Mouse (Mus musculus): ENCODE results near the gene Hes3.

Gene Hes3

GRCm38 (mm10) chr4:152304685-152305084 is 13.2 kb upstream of the Hes3 start:
- DNase-seq = no peak

- DNase-seq = no peak
Measured at GRCm38 (mm10) chr4:152303172-152303571, 11.7 kb upstream of the Hes3 start.

GRCm38 (mm10) chr4:152302012-152302411 is 10.6 kb upstream of the Hes3 start:
- no peak for DNase-seq

- no peak for DNase-seq
Measured at GRCm38 (mm10) chr4:152300375-152300774, 8.9 kb upstream of the Hes3 start.

- DNase-seq = no peak
Measured at GRCm38 (mm10) chr4:152298836-152299235, 7.4 kb upstream of the Hes3 start.

- DNase-seq = peak; percentile 100
Measured at GRCm38 (mm10) chr4:152296874-152297861, 5.7 kb upstream of the Hes3 start, which contains the start of gene Icmt. TSS of gene Icmt (plus strand) at chr4:152297227.

GRCm38 (mm10) chr4:152296371-152296770 is 4.9 kb upstream of the Hes3 start:
- DNase-seq = peak; percentile 39

GRCm38 (mm10) chr4:152295916-152296315 is 4.5 kb upstream of the Hes3 start:
- DNase-seq = peak; percentile 43

GRCm38 (mm10) chr4:152294188-152294929 is 2.9 kb upstream of the Hes3 start:
- no peak for DNase-seq

- no peak for DNase-seq
Measured at GRCm38 (mm10) chr4:152292102-152292765, 772 bp upstream of the Hes3 start.

- no peak for DNase-seq
Measured at GRCm38 (mm10) chr4:152290991-152291390, 471 bp downstream of the Hes3 start.

GRCm38 (mm10) chr4:152290385-152290784 is 1.1 kb downstream of the Hes3 start:
- DNase-seq = no peak

- no peak for DNase-seq
Measured at GRCm38 (mm10) chr4:152288398-152288945, 3.0 kb downstream of the Hes3 start.

- DNase-seq = no peak
Measured at GRCm38 (mm10) chr4:152287317-152288120, 3.9 kb downstream of the Hes3 start.

GRCm38 (mm10) chr4:152286887-152287286 is 4.6 kb downstream of the Hes3 start:
- peak; percentile 88 for DNase-seq

GRCm38 (mm10) chr4:152286183-152286582 is 5.3 kb downstream of the Hes3 start:
- no peak for DNase-seq

- DNase-seq = peak; percentile 70
Measured at GRCm38 (mm10) chr4:152285505-152285904, 6.0 kb downstream of the Hes3 start.

- DNase-seq = peak; percentile 93
Measured at GRCm38 (mm10) chr4:152283186-152283950, 8.1 kb downstream of the Hes3 start.

GRCm38 (mm10) chr4:152282721-152283120 is 8.7 kb downstream of the Hes3 start:
- no peak for DNase-seq

GRCm38 (mm10) chr4:152281601-152282000 is 9.9 kb downstream of the Hes3 start:
- no peak for DNase-seq

GRCm38 (mm10) chr4:152278986-152279385 is 12.5 kb downstream of the Hes3 start:
- no peak for DNase-seq
